Mouse (Mus musculus): ENCODE measurements around the gene 5330417C22Rik. TPM values are rescaled to one million over a fixed set of nuclear protein-coding genes. Genes with fewer than 3 reads are reported as not detected.
A peak's percentile ranks its signal among the peaks of the same experiment; 100 is the strongest.

5330417C22Rik gene
- total and polyA plus RNA-seq, 2 experiments from 2014 or later = 10.7 to 17.3 TPM

GRCm38 (mm10) chr3:108414857-108415830 is 121.2 kb downstream of the 5330417C22Rik start, which contains the start of gene Celsr2:
TSS of gene Celsr2 (minus strand) at chr3:108415552.
- Histone ChIP-seq H3K27ac (peak within 1 kb of the TSS; percentile 92), H3K9me3 (ENCODE audit: low read length) (no peaks in the 10 kb centered on the region), H3K4me1 (ENCODE audit: insufficient read depth, low read length) (peaks cover 30% of the 10 kb centered on the region), H3K4me3 (ENCODE audit: low read length) (peak within 1 kb of the TSS; percentile 73), H3K4me2 (ENCODE audit: low read depth, low read length) (peak within 1 kb of the TSS; percentile 85), H3K36me3 (ENCODE audit: insufficient read depth, low read length) (peaks cover 17% of the 10 kb centered on the region; the same call in 1 of the 2 replicates), H3K9ac (replicated peaks; ENCODE audit: low read length) (peak within 1 kb of the TSS; percentile 92), H3K27me3 (ENCODE audit: insufficient read depth, low read length) (no peaks in the 10 kb centered on the region)
- no peak for TF ChIP-seq CTCF (IDR thresholded peaks at IDR 0.05; ENCODE audit: low read depth)
- peak; percentile 36 for ATAC-seq
- WGBS = 3% methylated on average over 44 of the region's 67 CpGs
- DNase-seq (ENCODE audit: low spot score) = peak; percentile 67

- no peak for DNase-seq (ENCODE audit: low spot score)
- Histone ChIP-seq H3K27ac (no peak overlapping the region), H3K9me3 (ENCODE audit: low read length) (no peaks in the 10 kb centered on the region), H3K4me3 (ENCODE audit: low read length) (no peak overlapping the region), H3K4me1 (ENCODE audit: insufficient read depth, low read length) (peaks cover 40% of the 10 kb centered on the region), H3K9ac (replicated peaks; ENCODE audit: low read length) (no peak overlapping the region), H3K27me3 (ENCODE audit: insufficient read depth, low read length) (no peaks in the 10 kb centered on the region), H3K36me3 (ENCODE audit: insufficient read depth, low read length) (peaks cover 17% of the 10 kb centered on the region; the same call in 1 of the 2 replicates), H3K4me2 (ENCODE audit: low read depth, low read length) (no peak overlapping the region)
- ATAC-seq = no peak
- TF ChIP-seq CTCF (IDR thresholded peaks at IDR 0.05; ENCODE audit: low read depth) = no peak
- 97% methylated on average over 35 of the region's 35 CpGs for WGBS
These were observed 122.5 kb downstream of the 5330417C22Rik start for GRCm38 (mm10) chr3:108413634-108414360.

- H3K4me1 ChIP-seq (ENCODE audit: insufficient read depth, low read length) = peaks cover 45% of the 10 kb centered on the region
- WGBS = 16% methylated on average over 8 of the region's 8 CpGs
- H3K4me3 ChIP-seq (ENCODE audit: low read length) = peak overlapping the region; percentile 27
These were observed 124.6 kb downstream of the 5330417C22Rik start for GRCm38 (mm10) chr3:108411754-108412121.

GRCm38 (mm10) chr3:108411026-108411753 is 125.1 kb downstream of the 5330417C22Rik start:
- ATAC-seq (peak; percentile 30), DNase-seq (ENCODE audit: low spot score) (peak; percentile 54)
- peak; percentile 7; the same call in 1 of the 2 replicates for TF ChIP-seq CTCF (IDR thresholded peaks at IDR 0.05; ENCODE audit: low read depth)
- Histone ChIP-seq H3K36me3 (ENCODE audit: insufficient read depth, low read length) (peaks cover 17% of the 10 kb centered on the region; the same call in 1 of the 2 replicates), H3K4me2 (ENCODE audit: low read depth, low read length) (peak overlapping the region; percentile 62), H3K4me3 (ENCODE audit: low read length) (peak overlapping the region; percentile 27), H3K27ac (peak overlapping the region; percentile 89), H3K4me1 (ENCODE audit: insufficient read depth, low read length) (peaks cover 45% of the 10 kb centered on the region), H3K9me3 (ENCODE audit: low read length) (no peaks in the 10 kb centered on the region), H3K9ac (replicated peaks; ENCODE audit: low read length) (peak overlapping the region; percentile 47), H3K27me3 (ENCODE audit: insufficient read depth, low read length) (no peaks in the 10 kb centered on the region)
- 9% methylated on average over 5 of the region's 5 CpGs for WGBS

More at GRCm38 (mm10) chr3:108411754-108412121, 124.6 kb downstream of the 5330417C22Rik start:
- Histone ChIP-seq H3K27me3 (ENCODE audit: insufficient read depth, low read length) (no peaks in the 10 kb centered on the region), H3K27ac (peak overlapping the region; percentile 89), H3K9ac (replicated peaks; ENCODE audit: low read length) (peak overlapping the region; percentile 47), H3K9me3 (ENCODE audit: low read length) (no peaks in the 10 kb centered on the region), H3K4me2 (ENCODE audit: low read depth, low read length) (peak overlapping the region; percentile 62), H3K36me3 (ENCODE audit: insufficient read depth, low read length) (peaks cover 17% of the 10 kb centered on the region; the same call in 1 of the 2 replicates)
- ATAC-seq (peak; percentile 72), DNase-seq (ENCODE audit: low spot score) (peak; percentile 92)
- no peak for TF ChIP-seq CTCF (IDR thresholded peaks at IDR 0.05; ENCODE audit: low read depth)

GRCm38 (mm10) chr3:108410359-108410714 is 126.0 kb downstream of the 5330417C22Rik start:
- Histone ChIP-seq H3K4me2 (ENCODE audit: low read depth, low read length) (peak overlapping the region; percentile 62), H3K4me1 (ENCODE audit: insufficient read depth, low read length) (peaks cover 46% of the 10 kb centered on the region), H3K4me3 (ENCODE audit: low read length) (peak overlapping the region; percentile 27), H3K27me3 (ENCODE audit: insufficient read depth, low read length) (no peaks in the 10 kb centered on the region), H3K27ac (peak overlapping the region; percentile 89), H3K9me3 (ENCODE audit: low read length) (no peaks in the 10 kb centered on the region), H3K9ac (replicated peaks; ENCODE audit: low read length) (peak overlapping the region; percentile 47), H3K36me3 (ENCODE audit: insufficient read depth, low read length) (peaks cover 17% of the 10 kb centered on the region; the same call in 1 of the 2 replicates)
- peak; percentile 9; the same call in 1 of the 2 replicates for TF ChIP-seq CTCF (IDR thresholded peaks at IDR 0.05; ENCODE audit: low read depth)
- ATAC-seq (peak; percentile 11; the same call in 1 of the 2 replicates), DNase-seq (ENCODE audit: low spot score) (no peak)
- WGBS = 4% methylated on average over 5 of the region's 5 CpGs

Measured in hindbrain, postnatal 0 days (tissue).